Mouse (Mus musculus): Measurements from ENCODE around the gene Mrpl19.

DNA sequence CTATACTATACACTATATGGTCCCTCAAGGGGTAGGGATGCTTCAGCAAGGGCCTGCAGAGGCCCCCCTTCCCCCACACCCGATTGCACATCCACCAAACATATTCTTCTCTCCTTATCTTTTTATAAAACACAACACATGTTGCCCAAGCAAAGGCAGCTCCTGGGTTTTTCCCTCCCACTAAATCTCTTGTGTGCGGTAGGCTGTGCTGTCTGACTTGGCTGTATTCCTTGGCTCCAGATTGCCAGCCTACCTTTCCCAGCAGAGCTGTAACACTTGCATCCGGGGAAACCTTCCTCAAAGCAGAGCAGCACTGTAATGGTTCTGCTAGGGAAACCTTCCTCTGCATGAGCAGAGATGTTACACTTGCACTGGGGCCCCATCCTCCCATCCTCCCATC, 53.6 kb downstream of the Mrpl19 start:
- TF ChIP-seq E2F4 (IDR thresholded peaks at IDR 0.05; ENCODE audit: borderline replicate concordance, low read depth, low read length) (no peak), GABPA (IDR thresholded peaks at IDR 0.05; ENCODE audit: low read depth, low read length) (no peak), ZC3H11A (IDR thresholded peaks at IDR 0.05; ENCODE audit: low read depth, low read length) (no peak), CTCF (IDR thresholded peaks at IDR 0.05 in 2 of 3, conservative IDR thresholded peaks at IDR 0.05 in 1 of 3; ENCODE audit: control insufficient read depth in 1 of 3, insufficient read depth in 1 of 3, low read depth in 2 of 3, low read length in 3 of 3, poor library complexity in 1 of 3, severe bottlenecking in 1 of 3) (no peak)

All from MEL (cell line).